Mouse (Mus musculus) layer of hippocampus, adult 9-10 months (tissue): ENCODE measurements around the gene Srsf1.
A peak's percentile ranks its signal among the peaks of the same experiment; 100 is the strongest.

Source experiments
- DNase-seq: peaks from one replicate; pipeline ENCODE4 v3.0.0; 2022; ENCODE audit warnings: low spot score

Srsf1 gene

DNA sequence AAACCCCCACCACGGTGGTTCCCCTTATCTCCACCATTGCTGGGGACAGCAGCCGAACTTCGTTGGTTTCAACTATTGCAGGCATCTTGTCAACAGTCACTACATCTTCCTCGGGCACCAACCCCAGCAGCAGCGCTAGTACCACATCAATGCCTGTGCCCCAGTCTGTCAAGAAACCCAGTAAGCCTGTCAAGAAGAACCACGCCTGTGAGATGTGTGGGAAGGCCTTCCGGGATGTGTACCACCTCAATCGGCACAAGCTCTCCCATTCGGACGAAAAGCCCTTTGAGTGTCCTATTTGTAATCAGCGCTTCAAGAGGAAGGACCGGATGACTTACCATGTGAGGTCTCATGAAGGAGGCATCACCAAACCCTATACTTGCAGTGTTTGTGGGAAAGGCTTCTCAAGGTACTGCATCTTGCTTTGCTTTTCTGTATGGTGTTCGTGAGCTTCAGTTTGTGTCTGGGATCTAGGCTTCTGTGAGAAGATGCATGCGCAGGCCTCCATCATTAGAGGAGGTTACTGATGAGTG lies 26.2 kb downstream of the Srsf1 start:
- no peak for DNase-seq

DNA sequence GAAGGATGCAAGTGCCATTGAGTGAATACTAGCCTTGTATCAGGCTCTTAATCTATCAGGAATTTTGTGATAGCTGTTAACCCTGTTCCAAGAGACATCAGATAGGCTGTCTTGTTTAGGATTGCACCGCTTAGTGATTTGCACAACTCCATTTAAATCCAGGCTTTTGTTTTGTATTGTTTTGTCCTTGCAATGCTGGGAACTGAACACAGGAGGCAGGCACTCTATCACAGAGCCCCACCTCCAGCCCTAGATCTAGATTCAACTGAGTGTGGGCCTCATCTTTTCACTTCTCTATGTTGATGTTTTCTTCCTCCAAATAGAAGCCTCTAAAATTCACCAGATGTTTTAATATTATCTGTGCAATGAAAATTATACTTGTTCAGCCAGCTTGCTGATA lies 28.5 kb downstream of the Srsf1 start:
- DNase-seq, result no peak

DNA sequence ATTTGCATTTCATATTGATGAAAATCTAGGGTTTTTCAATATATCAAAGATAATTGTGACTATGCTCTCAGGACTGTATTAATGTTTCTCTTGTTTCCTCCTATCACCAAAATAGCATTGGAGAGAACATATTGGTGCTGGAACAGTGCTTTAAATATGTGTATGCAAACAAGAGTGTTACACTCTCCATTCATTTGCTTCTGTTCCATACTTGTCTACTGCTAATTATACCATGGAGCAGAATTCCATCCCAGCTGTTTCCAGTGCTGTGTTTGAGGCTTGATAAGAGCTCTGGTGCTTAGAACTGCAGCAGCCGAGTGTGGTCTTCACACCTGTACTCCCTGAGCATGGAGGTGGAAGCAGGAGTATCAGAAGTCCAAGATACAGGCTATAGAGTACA lies 29.2 kb downstream of the Srsf1 start:
- no peak for DNase-seq

DNA sequence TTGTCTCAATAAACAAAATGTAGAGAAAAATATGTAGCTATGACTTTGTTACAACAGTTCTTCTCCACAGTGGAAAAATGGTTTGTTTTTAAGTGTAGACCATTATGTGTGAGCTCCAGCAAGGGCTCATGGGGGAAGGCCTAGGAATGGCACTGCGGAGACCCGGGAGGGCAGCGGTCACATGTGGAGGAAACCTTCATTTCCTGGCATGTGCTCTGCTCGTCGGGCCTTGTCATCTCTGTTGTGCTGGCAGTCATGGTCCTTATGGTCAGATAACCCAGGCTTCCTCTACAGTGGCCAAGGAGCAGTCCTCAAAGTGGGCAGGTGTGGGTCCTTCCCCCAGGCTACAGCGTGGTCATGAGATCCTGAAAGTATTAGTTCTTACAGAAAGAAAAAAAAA lies 36.5 kb downstream of the Srsf1 start:
- no peak for DNase-seq

DNA sequence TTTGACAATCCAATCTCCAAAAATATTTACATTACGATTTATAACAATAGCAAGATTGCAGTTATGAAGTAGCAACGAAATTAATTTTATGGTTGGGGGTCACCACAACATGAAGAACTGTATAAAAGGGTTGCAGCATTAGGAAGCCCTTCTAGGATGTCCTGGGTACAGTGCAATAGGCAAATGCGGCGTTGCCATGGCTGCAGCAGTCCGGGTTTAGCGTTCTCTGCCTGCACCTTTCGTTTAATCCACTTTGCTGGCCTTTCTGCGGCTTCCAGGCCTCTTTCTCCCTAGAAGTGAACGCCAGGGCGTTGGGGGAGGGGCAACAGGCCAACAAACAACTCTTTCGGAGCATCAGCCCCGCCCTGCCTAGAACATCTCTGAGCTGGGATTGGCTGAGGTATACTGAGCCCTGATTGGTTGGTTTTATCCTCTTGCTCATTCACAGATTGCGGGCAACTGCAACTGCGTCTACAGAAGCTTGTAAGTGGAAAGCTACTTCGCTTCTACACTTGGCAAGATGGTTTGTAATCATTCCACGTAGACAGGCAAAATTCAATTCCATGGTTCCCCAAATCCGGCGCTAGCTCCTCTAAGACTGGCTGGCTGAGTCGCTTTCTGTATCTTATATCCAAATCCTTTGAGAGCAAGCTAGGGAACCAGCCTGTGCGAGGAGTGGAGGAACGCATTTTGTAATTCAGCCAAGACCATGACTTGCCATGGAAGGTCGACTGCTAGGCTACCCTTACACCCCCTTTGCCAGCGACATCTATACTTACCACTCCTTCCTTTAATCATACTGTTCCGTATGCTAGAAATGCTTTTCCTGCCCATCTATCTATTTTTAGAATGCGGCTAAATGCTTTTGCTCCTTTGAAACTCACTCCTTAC lies 39.8 kb downstream of the Srsf1 start:
- peak; percentile 74 for DNase-seq

DNA sequence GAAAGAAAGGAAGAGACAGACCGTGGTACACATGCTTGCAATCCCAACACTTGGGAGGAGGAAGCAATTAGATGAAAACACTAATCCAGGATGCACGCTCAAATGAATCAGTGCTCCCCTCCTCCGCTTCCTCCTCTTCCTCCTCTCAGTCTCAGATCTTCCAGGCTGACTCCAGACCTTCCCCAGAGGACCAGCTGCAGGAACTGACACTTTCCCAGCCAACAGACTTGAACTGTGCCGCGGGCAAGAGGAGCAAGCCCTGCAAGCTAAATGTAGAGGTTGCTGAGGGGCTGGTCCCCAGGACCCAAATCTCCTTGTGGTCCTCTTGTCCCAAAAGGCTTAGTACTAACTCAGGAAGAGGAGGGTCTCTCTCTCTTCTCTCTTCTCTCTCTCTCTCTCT lies 42.0 kb downstream of the Srsf1 start:
- DNase-seq, result no peak

DNA sequence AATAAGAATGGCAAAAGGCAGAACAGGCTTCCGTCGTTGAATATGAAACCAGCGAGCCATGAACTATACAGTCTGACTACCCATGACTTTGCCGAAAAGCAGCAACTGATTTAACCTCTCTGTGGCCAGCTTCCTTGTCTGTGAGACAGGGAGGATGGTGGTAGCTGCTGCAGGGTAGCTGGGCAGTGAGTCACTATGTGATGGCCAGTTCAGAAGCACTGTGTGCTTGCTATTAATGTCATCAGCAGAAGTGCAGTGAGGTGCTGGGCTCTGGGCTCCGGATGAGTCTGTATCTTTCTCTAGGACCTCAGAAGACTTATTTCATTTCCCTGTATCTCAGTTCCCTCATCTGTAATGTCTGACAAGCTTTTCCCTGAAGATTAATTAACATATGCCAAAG lies 43.1 kb downstream of the Srsf1 start:
- DNase-seq, result no peak

DNA sequence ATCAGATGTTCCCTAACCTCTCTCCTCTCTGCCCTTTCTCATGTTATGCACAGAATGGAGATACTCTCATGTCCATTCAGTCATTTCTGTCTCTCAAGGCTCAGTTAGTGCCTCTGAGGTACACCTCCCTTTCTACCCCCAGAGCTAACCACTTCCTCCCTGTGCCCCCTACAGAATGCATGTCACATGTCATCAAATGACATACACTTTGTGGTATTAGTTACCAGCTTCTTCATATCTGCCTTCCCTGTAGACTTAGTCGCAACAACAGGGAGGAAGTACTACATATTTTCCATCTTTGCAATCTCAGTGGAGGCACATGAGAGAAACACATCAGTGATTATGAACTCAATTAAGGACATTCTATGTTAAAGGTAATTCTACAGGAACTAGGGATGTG lies 44.8 kb downstream of the Srsf1 start:
- no peak for DNase-seq

DNA sequence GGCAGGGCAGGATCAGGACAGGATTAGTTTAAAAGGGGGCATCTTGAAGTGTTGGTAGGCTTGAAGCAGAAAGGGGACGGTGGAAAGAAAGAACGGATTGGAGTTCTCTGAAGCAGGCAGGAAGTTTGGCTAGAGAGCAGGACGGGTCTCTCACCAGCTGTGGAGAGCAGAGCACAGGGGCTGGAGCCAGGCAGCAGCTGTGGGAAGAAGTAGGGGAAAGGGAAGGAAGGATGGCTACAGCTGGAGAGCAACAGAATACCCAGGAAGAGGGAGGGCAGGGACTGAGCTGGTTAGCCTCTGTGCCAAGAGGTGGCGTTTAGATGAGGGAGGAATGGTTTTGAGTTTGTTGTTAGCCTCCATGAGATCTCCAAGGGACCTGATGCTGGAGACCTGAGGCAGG lies 50.0 kb downstream of the Srsf1 start:
- DNase-seq, result no peak

DNA sequence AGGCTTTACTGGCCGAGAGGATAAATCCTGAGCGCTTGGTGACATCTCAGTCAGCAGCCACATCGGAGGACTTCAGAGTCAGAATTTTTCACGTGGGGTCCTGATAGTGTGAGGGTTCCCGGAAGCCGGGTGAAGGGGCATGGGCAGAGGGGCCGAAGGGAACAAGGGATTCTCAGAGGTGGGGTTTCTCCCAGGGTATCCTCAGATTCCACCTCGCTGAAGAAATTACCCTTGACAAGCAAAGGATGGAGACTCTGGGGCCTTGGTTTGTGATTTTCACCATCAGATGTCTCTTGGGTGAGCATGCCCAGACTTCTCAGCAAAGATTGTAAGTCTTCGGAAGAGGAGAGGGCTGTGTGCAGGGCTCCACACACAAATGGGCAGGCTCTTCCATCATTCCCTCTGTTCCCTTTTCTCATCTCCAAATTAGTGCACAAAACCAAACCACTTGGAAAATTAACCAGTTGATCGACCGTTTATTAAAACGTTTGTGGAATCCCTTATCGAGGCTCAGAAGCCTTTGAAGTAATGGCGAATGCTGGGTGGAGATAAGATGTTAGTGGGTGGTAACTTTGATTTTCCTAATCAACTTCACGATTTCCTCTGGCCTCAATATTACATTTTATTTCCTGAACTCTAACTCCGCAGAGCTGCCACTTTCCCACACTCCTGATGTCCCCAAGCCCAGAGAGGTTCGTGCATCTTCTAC lies 51.0 kb downstream of the Srsf1 start, which contains the start of gene Cuedc1:
Gene Cuedc1 (plus strand): TSS at position 38 of the 709 bp plus-strand sequence.
- DNase-seq, result no peak

DNA sequence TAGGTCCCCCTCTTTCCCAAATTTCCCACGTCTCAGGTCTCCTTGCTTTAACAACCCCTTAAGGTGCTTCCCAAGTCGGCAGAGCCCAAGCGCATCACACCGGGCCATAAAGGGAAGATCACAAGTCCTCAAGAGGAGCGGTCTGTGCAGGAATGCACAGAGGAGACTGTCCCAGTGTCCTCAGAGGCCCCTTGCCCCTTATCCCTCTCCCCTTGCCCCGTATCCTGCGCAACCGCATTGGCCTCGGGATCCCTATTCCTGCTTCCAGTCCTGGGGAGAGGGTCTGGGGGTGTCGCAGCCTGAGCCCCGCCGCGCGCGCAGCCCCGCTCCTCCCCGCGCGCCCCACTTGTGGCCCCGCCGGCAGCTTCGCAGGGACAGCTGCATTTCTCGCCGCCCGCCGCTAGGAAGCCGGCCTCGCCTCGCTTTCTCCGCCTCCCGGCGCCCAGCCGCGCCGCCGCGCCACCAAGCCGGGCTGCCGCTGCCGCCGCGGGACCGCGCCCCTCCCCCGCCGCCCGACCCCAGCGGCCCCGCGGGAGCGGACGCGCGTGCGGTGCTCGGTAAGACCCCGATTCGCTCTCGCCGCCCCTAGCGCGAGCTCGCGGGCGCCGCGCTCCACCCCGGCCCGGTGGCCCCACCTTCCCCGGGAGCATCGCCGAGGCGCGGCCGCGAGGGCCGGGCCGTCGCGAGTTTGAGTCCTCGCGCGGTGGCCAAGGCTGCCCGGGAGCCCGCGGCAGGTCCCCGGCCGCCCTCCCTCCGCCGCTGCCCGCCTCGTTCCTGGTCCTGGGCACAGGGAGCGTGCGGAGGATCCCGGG lies 51.8 kb downstream of the Srsf1 start:
- DNase-seq, result no peak

DNA sequence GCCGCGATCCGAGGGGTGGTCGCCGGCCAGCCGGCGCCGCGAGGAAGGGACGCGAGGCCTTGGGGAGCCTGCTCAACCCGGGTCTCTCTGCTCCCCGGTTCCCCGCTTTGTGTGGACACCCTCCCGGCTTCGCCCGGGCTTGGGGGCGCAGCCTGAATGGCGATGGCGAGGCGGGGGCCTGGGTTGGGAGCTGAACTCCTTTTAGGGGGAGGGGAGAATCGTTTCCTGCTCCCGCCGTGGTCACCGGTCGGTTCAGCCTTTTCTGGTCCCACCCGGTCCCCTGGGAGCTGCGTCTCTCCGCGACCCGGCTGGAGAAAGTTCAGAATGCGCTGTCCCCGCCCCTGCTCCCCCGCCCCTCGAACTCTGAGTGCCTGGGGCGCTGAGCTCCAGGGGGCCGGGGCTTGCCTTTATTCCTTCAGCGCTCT lies 52.4 kb downstream of the Srsf1 start:
- DNase-seq, result no peak

DNA sequence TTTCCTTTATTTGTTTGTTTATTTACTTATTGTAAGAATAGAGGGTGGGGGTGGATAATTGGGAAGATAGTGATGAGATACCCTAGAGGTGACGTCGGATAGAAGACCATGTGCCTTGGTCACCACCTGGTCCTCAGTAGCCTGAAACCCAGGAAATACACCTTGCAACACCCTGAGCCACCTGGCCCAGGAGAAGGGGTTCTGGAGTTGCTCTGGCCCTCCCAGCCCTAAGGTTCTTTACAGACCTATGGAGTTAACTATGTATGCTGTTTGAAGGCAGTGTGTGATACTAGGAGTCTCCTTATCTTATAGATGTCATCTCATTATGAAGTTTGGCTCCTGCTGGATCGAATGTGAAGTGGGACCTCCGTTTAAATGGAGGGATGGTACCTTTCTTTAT lies 53.0 kb downstream of the Srsf1 start:
- DNase-seq, result no peak
